Mouse (Mus musculus) heart, adult 2 months (tissue): ENCODE measurements around the gene Nck1.

Experiments
- CTCF ChIP-seq: fragments of 200-600 bp; IDR thresholded peaks from 2 replicates; pipeline ENCODE4 v1.8.1; 2022; ENCODE audit warnings: antibody characterized with exemption, mild to moderate bottlenecking, moderate library complexity
- POLR2A ChIP-seq: fragments of 200-500 bp; IDR thresholded peaks from 2 replicates; pipeline ENCODE4 v1.6.1; 2011; ENCODE audit warnings: mild to moderate bottlenecking, low read depth, low read length, control low read depth; ENCODE audit not compliant: insufficient read depth

DNA sequence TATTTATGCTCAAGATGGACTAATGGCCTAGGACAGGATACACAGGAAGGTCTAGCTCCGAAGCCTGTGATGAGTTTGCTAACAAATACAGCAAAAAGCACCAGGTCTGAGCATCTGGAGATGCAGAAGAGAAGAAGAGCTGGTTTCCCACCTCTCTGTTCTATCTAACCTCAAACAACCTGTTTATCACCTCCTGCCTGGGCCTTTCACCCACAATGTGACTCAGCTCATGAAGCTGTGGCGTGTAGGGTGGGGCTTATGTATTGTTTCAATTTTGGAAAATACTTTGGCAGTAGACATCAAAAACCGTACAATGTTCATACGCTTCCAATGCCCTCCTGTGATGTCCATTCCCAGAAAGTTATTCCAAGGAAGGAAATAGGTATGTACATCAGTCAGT is 83.8 kb downstream of the Nck1 start:
- TF ChIP-seq CTCF (no peak), POLR2A (no peak)
